Mouse (Mus musculus) heart, adult 2 months (tissue): ENCODE measurements at regions not wholly inside any gene's neighbourhood (a gene's known extent, or its start where the extent isn't known, plus 50 kb on each side); places are given as distances from the start of the nearest gene placed in this dataset.

Source experiments
- DNase-seq, 2 experiments: peaks; one replicate each; pipeline ENCODE4 v3.0.0; 2021
- H3K27ac ChIP-seq: fragments of 200-600 bp; 2 replicates; pipeline ENCODE4 v1.8.1; 2022
- H3K27me3 ChIP-seq: fragments of 200-500 bp; 2 replicates; pipeline ENCODE4 v1.6.1; 2012; ENCODE audit warnings: mild to moderate bottlenecking, low read length, inconsistent platforms, mixed read lengths; ENCODE audit not compliant: control insufficient read depth, insufficient read depth
- H3K36me3 ChIP-seq: fragments of 200-500 bp; 2 replicates; pipeline ENCODE4 v1.6.1; 2012; ENCODE audit warnings: low read length, inconsistent platforms; ENCODE audit not compliant: control insufficient read depth, insufficient read depth
- H3K4me1 ChIP-seq: fragments of 200-500 bp; 2 replicates; pipeline ENCODE4 v1.6.1; 2011; ENCODE audit warnings: low read length; ENCODE audit not compliant: control insufficient read depth, insufficient read depth
- H3K4me3 ChIP-seq: fragments of 200-600 bp; 2 replicates; pipeline ENCODE4 v1.8.1; 2022
- H3K79me2 ChIP-seq: fragments of 200-500 bp; replicated peaks from 2 replicates; pipeline ENCODE4 v1.6.1; 2012; ENCODE audit warnings: mild to moderate bottlenecking, inconsistent platforms, low read length, moderate library complexity, mixed read lengths; ENCODE audit not compliant: control insufficient read depth, insufficient read depth
- H3K9ac ChIP-seq: fragments of 200-500 bp; 2 replicates; pipeline ENCODE4 v1.6.1; 2012; ENCODE audit warnings: low read depth, mild to moderate bottlenecking, control low read depth, inconsistent platforms, low read length, mixed read lengths
- CTCF ChIP-seq: fragments of 200-600 bp; IDR thresholded peaks from 2 replicates; pipeline ENCODE4 v1.8.1; 2022; ENCODE audit warnings: antibody characterized with exemption, mild to moderate bottlenecking, moderate library complexity
- EP300 ChIP-seq: fragments of 200-500 bp; IDR thresholded peaks from 2 replicates; pipeline ENCODE4 v1.6.1; 2011; ENCODE audit warnings: low read depth, low read length, control low read depth; ENCODE audit not compliant: insufficient read depth
- POLR2A ChIP-seq: fragments of 200-500 bp; IDR thresholded peaks from 2 replicates; pipeline ENCODE4 v1.6.1; 2011; ENCODE audit warnings: mild to moderate bottlenecking, low read depth, low read length, control low read depth; ENCODE audit not compliant: insufficient read depth
- WGBS: fragments of 180-500 bp; shearing (Covaris S2); methylation state at CpG from one replicate; pipeline ENCODE4 v1.1.7; 2018; 5-methylcytosine and 5-hydroxymethylcytosine counted together
- intact Hi-C: fragments of 180-260 bp; cut with DNase I; formaldehyde crosslinking; loops from one replicate; pipeline ENCODE4 v1.15.1; 2025

DNA sequence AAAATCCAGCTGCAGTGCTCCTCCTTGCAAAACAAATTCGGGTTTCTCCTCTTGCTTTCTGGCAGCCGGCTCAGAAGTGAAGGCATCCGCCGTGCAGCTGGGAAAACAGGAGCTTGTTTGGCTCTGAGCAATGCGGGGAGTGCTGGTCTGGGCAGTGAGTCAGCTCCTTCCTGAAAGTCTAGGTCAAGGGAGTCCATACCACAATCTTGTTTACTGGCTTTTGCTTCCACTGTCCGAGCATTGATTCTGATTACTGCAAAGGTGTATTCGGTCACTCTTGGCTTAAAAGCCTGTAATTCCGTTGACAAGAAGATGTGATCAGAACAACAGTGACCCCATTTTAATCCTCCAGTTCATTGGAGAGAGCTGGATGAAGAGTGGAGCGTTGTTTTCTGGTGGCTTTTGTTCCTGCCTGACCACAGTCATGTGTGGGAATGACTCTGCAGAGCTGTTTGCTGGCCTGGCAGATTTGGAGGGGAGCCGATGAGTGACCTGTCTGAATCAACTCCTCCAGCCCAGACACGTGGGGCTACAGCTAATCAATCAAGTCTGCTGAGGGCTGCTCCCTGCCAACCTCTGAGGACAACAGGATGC lies 65.4 kb upstream of the Gadd45a start:
- Histone ChIP-seq H3K4me1 (peaks cover 16% of the 10 kb centered on the region), H3K27ac (peak overlapping the region; percentile 75), H3K79me2 (no peaks in the 10 kb centered on the region), H3K36me3 (no peaks in the 10 kb centered on the region), H3K27me3 (no peaks in the 10 kb centered on the region), H3K4me3 (peak overlapping the region; percentile 19; the same call in 1 of the 2 replicates), H3K9ac (peak overlapping the region; percentile 22; the same call in 1 of the 2 replicates)
- TF ChIP-seq POLR2A (no peak), CTCF (no peak), EP300 (no peak)
- DNase-seq, result peak; percentile 73 to 85
- 6% methylated on average over 11 of the region's 11 CpGs for WGBS
- intact Hi-C loops, result loop anchor here (2.0 kb wide), 2 partner anchors 38 to 66 kb away; partner anchors contain the start of gene Gadd45a

DNA sequence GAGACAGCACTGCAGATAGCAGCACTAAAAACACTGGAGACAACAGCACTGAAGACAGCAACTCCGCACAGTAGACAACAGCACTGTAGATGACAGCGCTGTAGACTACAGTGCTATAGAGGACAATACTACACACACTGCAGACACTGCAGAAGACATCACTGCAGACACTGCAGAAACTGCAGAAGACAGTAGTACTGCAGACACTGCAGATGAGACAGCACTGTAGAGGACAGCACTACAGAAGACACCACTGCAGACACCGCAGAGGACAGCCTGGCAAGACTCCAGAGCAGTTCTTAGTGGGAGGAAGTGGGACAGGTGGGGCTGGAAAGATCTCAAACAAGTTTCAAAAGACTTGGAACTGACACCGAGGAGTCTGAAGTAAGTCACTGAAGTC lies 64.8 kb upstream of the Gadd45a start:
- 42% methylated on average over 4 of the region's 4 CpGs for WGBS
- peak; percentile 50 to 60 for DNase-seq
- Histone ChIP-seq H3K27ac (peak overlapping the region; percentile 75), H3K4me3 (no peak overlapping the region), H3K36me3 (no peaks in the 10 kb centered on the region), H3K79me2 (no peaks in the 10 kb centered on the region), H3K9ac (no peak overlapping the region), H3K27me3 (no peaks in the 10 kb centered on the region), H3K4me1 (peaks cover 16% of the 10 kb centered on the region)
- TF ChIP-seq EP300 (no peak), CTCF (no peak), POLR2A (no peak)
- intact Hi-C loops, result loop anchor here (2.0 kb wide), 2 partner anchors 39 to 65 kb away; partner anchors contain the start of gene Gadd45a

DNA sequence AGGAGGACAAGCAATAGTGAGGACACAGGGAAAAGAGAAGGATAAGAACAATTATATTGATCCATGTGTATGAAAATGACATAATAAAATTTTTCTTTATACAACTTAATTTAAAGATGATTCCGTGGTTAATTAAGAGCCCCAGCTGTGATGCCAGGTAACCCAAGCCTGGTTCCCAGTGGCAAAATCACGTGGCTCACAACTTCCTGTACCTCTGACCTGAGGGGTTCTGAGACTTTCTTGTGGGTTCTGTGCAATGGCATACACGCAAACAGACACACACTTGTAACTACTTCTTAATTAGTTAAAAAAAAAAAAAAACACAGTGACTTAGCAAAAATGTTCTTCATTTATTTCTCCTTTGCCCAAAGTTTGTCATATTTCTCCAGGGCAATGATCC lies 57.2 kb upstream of the Gadd45a start:
- Histone ChIP-seq H3K9ac (no peak overlapping the region), H3K27me3 (no peaks in the 10 kb centered on the region), H3K79me2 (no peaks in the 10 kb centered on the region), H3K4me1 (no peaks in the 10 kb centered on the region), H3K4me3 (no peak overlapping the region), H3K36me3 (no peaks in the 10 kb centered on the region), H3K27ac (no peak overlapping the region)
- no peak for DNase-seq
- intact Hi-C loops, result no loop called here
- no peak for TF ChIP-seq CTCF
- TF ChIP-seq POLR2A, result no peak
- no peak for TF ChIP-seq EP300
- 74% methylated on average over 3 of the region's 3 CpGs for WGBS

DNA sequence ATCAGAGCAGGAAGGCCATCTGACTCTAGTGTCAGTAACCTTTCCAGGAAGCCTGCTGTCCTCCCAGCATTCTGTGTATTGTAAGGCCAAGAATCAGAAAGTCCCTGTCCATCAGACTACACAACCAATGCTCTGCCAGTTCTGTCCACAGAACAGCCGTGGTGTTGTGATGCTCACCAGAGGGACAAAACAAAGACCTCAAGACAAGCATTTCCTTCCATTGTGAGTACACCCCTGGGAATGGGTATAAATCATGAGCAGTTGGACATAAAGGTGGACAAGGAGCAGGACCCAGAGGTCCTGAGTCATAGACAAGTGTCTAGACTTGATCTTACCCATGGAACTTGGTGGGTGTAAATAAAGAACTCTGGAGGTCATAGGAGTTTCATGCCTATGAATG lies 55.9 kb upstream of the Gadd45a start:
- Histone ChIP-seq H3K27me3 (no peaks in the 10 kb centered on the region), H3K9ac (no peak overlapping the region), H3K27ac (no peak overlapping the region), H3K4me1 (no peaks in the 10 kb centered on the region), H3K4me3 (no peak overlapping the region), H3K79me2 (no peaks in the 10 kb centered on the region), H3K36me3 (no peaks in the 10 kb centered on the region)
- no peak for DNase-seq
- intact Hi-C loops, result no loop called here
- TF ChIP-seq CTCF, result no peak
- TF ChIP-seq POLR2A, result no peak
- no peak for TF ChIP-seq EP300
- 31% methylated on average over 1 of the region's 1 CpGs for WGBS

DNA sequence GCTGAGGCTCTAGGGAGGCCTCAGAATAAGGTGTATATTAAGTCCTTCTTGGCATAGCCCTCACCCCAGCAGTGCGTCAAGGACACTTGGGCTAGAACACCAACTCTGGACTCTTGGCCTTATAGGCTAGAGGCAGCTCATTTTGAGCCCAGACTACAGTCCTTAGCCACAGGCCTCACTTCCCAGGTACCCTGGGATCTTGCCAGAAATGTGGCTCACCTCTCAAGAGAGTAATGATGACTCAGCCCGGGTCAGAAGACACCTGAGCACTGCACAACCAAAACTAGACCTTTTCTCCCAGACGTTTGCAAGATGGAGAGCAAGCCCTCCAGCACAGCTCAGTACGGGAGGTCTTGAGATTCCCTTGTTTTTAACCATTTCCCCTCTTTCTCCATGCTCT lies 52.9 kb upstream of the Gadd45a start:
- Histone ChIP-seq H3K4me1 (no peaks in the 10 kb centered on the region; the same call in 1 of the 2 replicates), H3K27ac (no peak overlapping the region), H3K4me3 (no peak overlapping the region), H3K27me3 (no peaks in the 10 kb centered on the region), H3K9ac (no peak overlapping the region), H3K36me3 (no peaks in the 10 kb centered on the region), H3K79me2 (no peaks in the 10 kb centered on the region)
- DNase-seq, result no peak
- intact Hi-C loops, result no loop called here
- 78% methylated on average over 4 of the region's 4 CpGs for WGBS
- TF ChIP-seq CTCF, result no peak
- no peak for TF ChIP-seq EP300

DNA sequence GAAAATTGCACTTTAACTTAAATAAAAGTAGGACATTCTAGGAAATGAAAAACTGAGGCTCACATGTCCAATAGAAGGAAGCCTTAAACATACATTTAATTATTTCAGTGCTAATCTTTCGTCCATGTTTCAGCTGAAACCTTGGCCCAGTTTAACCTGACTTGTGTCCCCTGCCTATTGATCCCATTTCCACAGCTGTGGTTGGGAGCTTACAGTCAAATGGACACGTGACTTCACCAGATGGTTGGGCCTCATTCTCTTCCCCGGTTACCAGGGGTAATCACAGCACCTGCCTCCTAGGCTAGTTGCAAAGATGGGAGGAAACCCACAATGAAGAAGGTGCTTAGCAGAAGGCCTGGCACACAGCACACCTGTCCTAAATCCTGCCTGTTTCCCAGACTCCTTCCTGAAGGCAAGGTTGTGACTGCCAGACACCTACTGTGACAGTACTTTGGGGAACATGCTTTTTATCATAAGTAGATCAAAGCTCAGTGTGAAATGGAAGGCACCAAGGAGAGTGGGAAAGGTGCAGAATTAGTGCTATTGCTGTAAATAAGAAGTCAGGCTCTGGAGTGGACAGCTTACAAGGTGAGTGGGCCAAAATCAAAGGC lies 52.4 kb upstream of the Gadd45a start:
- no peak overlapping the region for H3K9ac ChIP-seq
- H3K27me3 ChIP-seq, result no peaks in the 10 kb centered on the region
- no peaks in the 10 kb centered on the region for H3K36me3 ChIP-seq
- no peak overlapping the region for H3K4me3 ChIP-seq
- TF ChIP-seq CTCF, result no peak
- TF ChIP-seq EP300, result no peak
- no peak for TF ChIP-seq POLR2A
- H3K79me2 ChIP-seq, result no peaks in the 10 kb centered on the region
- no peak for DNase-seq
- 85% methylated on average over 3 of the region's 3 CpGs for WGBS
- intact Hi-C loops, result no loop called here
- H3K4me1 ChIP-seq, result no peaks in the 10 kb centered on the region; the same call in 1 of the 2 replicates
- no peak overlapping the region for H3K27ac ChIP-seq
